Comparison of ENCODE assay signal across 26 mouse cellular contexts in genomic region chr7:81873807-81874206, GRCm38 (mm10). TPM values are rescaled to one million over a fixed set of nuclear protein-coding genes. Genes with fewer than 3 reads are reported as not detected.
DNase-seq lines count a peak whose midpoint lies in the region; TF ChIP-seq lines count a peak whose summit lies in the region.
"Had no signal": no experiment of that assay in that cellular context is flagged by ENCODE, and none has a peak within 500 bp of the region (broad histone marks: within the 10 kb centered on the region; RNA-seq: fewer than 3 reads in every experiment).

No protein-coding gene starts in this region.

- H3K4me1 ChIP-seq in MEL (ENCODE audit: control insufficient read depth in 1 of 2, insufficient read depth in 2 of 2, low read length in 2 of 2), result peaks cover 6 to 15% of the 10 kb centered on the region in 2 experiments

- TF ChIP-seq POLR2A in MEL (IDR thresholded peaks at IDR 0.05; ENCODE audit: control insufficient read depth in 1 of 2, insufficient read depth in 1 of 2, low read depth in 1 of 2, low read length in 2 of 2, poor library complexity in 1 of 2), result no peak

- H3K27me3 ChIP-seq in MEL (ENCODE audit: control insufficient read depth in 1 of 2, insufficient read depth in 2 of 2, low read length in 2 of 2), result no peaks in the 10 kb centered on the region
- H3K27me3 ChIP-seq: CH12.LX, Patski had no signal

- H3K9ac ChIP-seq in MEL (ENCODE audit: control insufficient read depth, low read depth, low read length, poor library complexity, severe bottlenecking), result peak overlapping the region; percentile 49

- H3K9me3 ChIP-seq in MEL (replicated peaks; ENCODE audit: insufficient read depth, low read length), result no peaks in the 10 kb centered on the region
- H3K9me3 ChIP-seq: G1E had no signal

- no peak for TF ChIP-seq RAD21 in MEL (IDR thresholded peaks at IDR 0.05; ENCODE audit: low read depth, low read length)

- no peaks in the 10 kb centered on the region for H3K79me2 ChIP-seq in MEL (ENCODE audit: control insufficient read depth, insufficient read depth, low read length, poor library complexity)

- no peak; a peak in 2 of 4 replicates for TF ChIP-seq EP300 in MEL (IDR thresholded peaks at IDR 0.05; ENCODE audit: low read depth in 1 of 2, low read length in 2 of 2)

- H3K27ac ChIP-seq in MEL (ENCODE audit: control insufficient read depth, low read depth, low read length), result peak overlapping the region; percentile 43; the same call in 1 of the 2 replicates

- DNase-seq in 416B (ENCODE audit: low read depth) (peak; percentile 59), MEL (ENCODE audit: low read depth, low spot score) (peak; percentile 12)
- no peak for DNase-seq in frontal cortex, postnatal 25 days (ENCODE audit: low spot score in 2 of 2)
- no peak for DNase-seq in kidney, postnatal 14 days
- DNase-seq: adrenal gland, adult 2 months; adrenal gland, adult 8-10 months; adrenal gland, postnatal 10 days; adrenal gland, postnatal 14 days; adrenal gland, postnatal 25 days; adrenal gland, postnatal 36 days; B cell, adult 2 months; cerebellum, adult 11 months; cerebellum, adult 11-12 months; cerebellum, adult 18-20 months; cerebellum, adult 2 months; cerebellum, adult 8-10 months had no signal

- TF ChIP-seq CTCF in MEL (IDR thresholded peaks at IDR 0.05 in 2 of 3, conservative IDR thresholded peaks at IDR 0.05 in 1 of 3; ENCODE audit: control insufficient read depth in 1 of 3, insufficient read depth in 1 of 3, low read depth in 2 of 3, low read length in 3 of 3, poor library complexity in 1 of 3, severe bottlenecking in 1 of 3), result no peak

- H3K36me3 ChIP-seq in MEL (ENCODE audit: control insufficient read depth in 1 of 2, insufficient read depth in 2 of 2, low read length in 2 of 2), result peaks cover 0 to 8% of the 10 kb centered on the region in 2 experiments; a peak in 2 of 4 replicates
- H3K36me3 ChIP-seq: G1E had no signal

- H3K4me3 ChIP-seq in MEL (ENCODE audit: control insufficient read depth in 1 of 2, insufficient read depth in 1 of 2, low read depth in 2 of 2, low read length in 2 of 2), result peak overlapping the region; percentile 41 to 47; a peak in 3 of 4 replicates

TF ChIP-seq in MEL, 35 proteins besides CTCF, POLR2A, EP300 and RAD21:
- no peak for TF ChIP-seq SIN3A (IDR thresholded peaks at IDR 0.05; ENCODE audit: low read length)

RNA-seq across cellular contexts. Expression of gene Tm6sf1, which starts 15.0 kb away (rescaled TPM):
- 0.35 and 0.39 TPM in 2 replicates for total RNA-seq in MEL (2012; rRNA removed)
- 1 to 10 TPM in 1 of 2 experiments, not detected in 1; 8.6 TPM for polyA plus RNA-seq in MEL (2012; ENCODE audit: insufficient read depth in 1 of 2, insufficient read length in 2 of 2, low read depth in 1 of 2, low replicate concordance in 2 of 2, missing spikeins in 1 of 2)
- polyA plus RNA-seq: G1E had no signal

RNA-seq across cellular contexts. Expression of gene Gm10160, which starts 18.2 kb away (rescaled TPM):
- not detected in 2 replicates for total RNA-seq in MEL (2012; rRNA removed)
- polyA plus RNA-seq in MEL (2012; ENCODE audit: insufficient read depth in 1 of 2, insufficient read length in 2 of 2, low read depth in 1 of 2, low replicate concordance in 2 of 2, missing spikeins in 1 of 2), result not detected
- total RNA-seq: adrenal gland, adult 18-20 months; adrenal gland, adult 2 months; adrenal gland, adult 8-10 months; adrenal gland, postnatal 10 days; adrenal gland, postnatal 14 days; adrenal gland, postnatal 25 days; adrenal gland, postnatal 36 days; adrenal gland, postnatal 4 days; CH12.LX; ES-E14; G1E had no signal
- polyA plus RNA-seq: activated CD4-positive, CD25-positive, alpha-beta regulatory T cell, adult 4 months; adrenal gland, adult 2 months; brain, embryonic 14.5 days; C2C12; CD4-positive, CD25-positive, alpha-beta regulatory T cell, adult 4 months; cerebellum, adult 2 months; G1E; Patski had no signal

RNA-seq across cellular contexts. Expression of gene Btbd1, which starts 44.6 kb away (rescaled TPM):
- total RNA-seq in MEL (2012; rRNA removed), result 31.0 and 36.0 TPM in 2 replicates
- 10 to 100 TPM in 1 of 2 experiments, not detected in 1; 62.0 TPM for polyA plus RNA-seq in MEL (2012; ENCODE audit: insufficient read depth in 1 of 2, insufficient read length in 2 of 2, low read depth in 1 of 2, low replicate concordance in 2 of 2, missing spikeins in 1 of 2)

Comparison
In these comparisons a context has a peak if more than half of its experiments do, and no peak if none do; other contexts are left out.
1. DNase-seq: peak in 416B (single experiment) and MEL (single experiment); none in frontal cortex, postnatal 25 days (0 of 2) and kidney, postnatal 14 days (single experiment).